Mouse (Mus musculus) gastrocnemius, postnatal 4 days (tissue): ENCODE measurements at regions not wholly inside any gene's neighbourhood (a gene's known extent, or its start where the extent isn't known, plus 50 kb on each side); places are given as distances from the start of the nearest gene placed in this dataset.

Source experiments
- DNase-seq, 2 experiments: peaks; one replicate each; pipeline ENCODE4 v3.0.0; 2021 to 2022; ENCODE audit warnings: low spot score in 2 of 2, mixed read lengths in 2 of 2

- no peak for DNase-seq
These were observed 54.7 kb upstream of the Gnai1 start for GRCm38 (mm10) chr5:18414892-18415291.
